Mouse (Mus musculus): ENCODE data around the gene Chst5.

- TF ChIP-seq CTCF (IDR thresholded peaks at IDR 0.05; ENCODE audit: insufficient read depth, low read length), result no peak
- no peak for TF ChIP-seq POLR2A (IDR thresholded peaks at IDR 0.05; ENCODE audit: borderline replicate concordance, extremely low read depth, low read depth, low read length)
Measured at GRCm38 (mm10) chr8:111924976-111925375, 14.7 kb upstream of the Chst5 start.
